Mouse (Mus musculus): Measurements from ENCODE around the gene Cacna1c. TPM values are rescaled to one million over a fixed set of nuclear protein-coding genes. Genes with fewer than 3 reads are reported as not detected.

Gene Cacna1c
- polyA plus RNA-seq, 1 experiment from 2014 or later: 2.0 TPM

GRCm38 (mm10) chr6:118777457-118777856, 418.8 kb downstream of the Cacna1c start:
- Histone ChIP-seq H3K9me3 (0 out of 2 replicates have a peak, but pooled peaks cover 3% of the 10 kb centered on the region), H3K4me3 (no peak overlapping the region), H3K4me1 (peaks cover 6% of the 10 kb centered on the region), H3K27ac (no peak overlapping the region), H3K36me3 (replicated peaks) (no peaks in the 10 kb centered on the region), H3K27me3 (ENCODE audit: poor library complexity, severe bottlenecking) (no peaks in the 10 kb centered on the region)
- DNase-seq (ENCODE audit: extremely low spot score, low spot score): no peak
- 68% methylated on average over 8 of the region's 8 CpGs for WGBS

- Histone ChIP-seq H3K27me3 (ENCODE audit: poor library complexity, severe bottlenecking) (no peaks in the 10 kb centered on the region), H3K36me3 (replicated peaks) (no peaks in the 10 kb centered on the region), H3K27ac (no peak overlapping the region), H3K4me3 (no peak overlapping the region), H3K9me3 (0 out of 2 replicates have a peak, but pooled peaks cover 3% of the 10 kb centered on the region), H3K4me1 (peaks cover 6% of the 10 kb centered on the region)
- DNase-seq (ENCODE audit: extremely low spot score, low spot score): no peak
- 83% methylated on average over 9 of the region's 9 CpGs for WGBS
Measured at GRCm38 (mm10) chr6:118776459-118776858, 419.8 kb downstream of the Cacna1c start.

GRCm38 (mm10) chr6:118772581-118772980, 423.6 kb downstream of the Cacna1c start:
- Histone ChIP-seq H3K4me3 (no peak overlapping the region), H3K4me1 (peaks cover 4% of the 10 kb centered on the region)
- 95% methylated on average over 6 of the region's 6 CpGs for WGBS

GRCm38 (mm10) chr6:118771121-118771520, 425.1 kb downstream of the Cacna1c start:
- no peak for DNase-seq (ENCODE audit: extremely low spot score, low spot score)
- Histone ChIP-seq H3K36me3 (replicated peaks) (no peaks in the 10 kb centered on the region), H3K4me1 (no peaks in the 10 kb centered on the region), H3K9me3 (0 out of 2 replicates have a peak, but pooled peaks cover 3% of the 10 kb centered on the region), H3K27ac (no peak overlapping the region), H3K27me3 (ENCODE audit: poor library complexity, severe bottlenecking) (no peaks in the 10 kb centered on the region), H3K4me3 (no peak overlapping the region)
- WGBS: 88% methylated on average over 4 of the region's 4 CpGs

More at GRCm38 (mm10) chr6:118772581-118772980, 423.6 kb downstream of the Cacna1c start:
- no peaks in the 10 kb centered on the region for H3K36me3 ChIP-seq (replicated peaks)
- H3K27ac ChIP-seq: no peak overlapping the region
- H3K9me3 ChIP-seq: 0 out of 2 replicates have a peak, but pooled peaks cover 3% of the 10 kb centered on the region
- no peaks in the 10 kb centered on the region for H3K27me3 ChIP-seq (ENCODE audit: poor library complexity, severe bottlenecking)
- DNase-seq (ENCODE audit: extremely low spot score, low spot score): no peak

- Histone ChIP-seq H3K4me3 (no peak overlapping the region), H3K9me3 (0 out of 2 replicates have a peak, but pooled peaks cover 3% of the 10 kb centered on the region)
- WGBS: 86% methylated on average over 6 of the region's 6 CpGs
Measured at GRCm38 (mm10) chr6:118770396-118770795, 425.8 kb downstream of the Cacna1c start.

GRCm38 (mm10) chr6:118769792-118770191, 426.4 kb downstream of the Cacna1c start:
- WGBS: 95% methylated on average over 8 of the region's 8 CpGs
- no peak overlapping the region for H3K4me3 ChIP-seq
- DNase-seq (ENCODE audit: extremely low spot score, low spot score): no peak

More at GRCm38 (mm10) chr6:118770396-118770795, 425.8 kb downstream of the Cacna1c start:
- H3K36me3 ChIP-seq (replicated peaks): no peaks in the 10 kb centered on the region
- no peaks in the 10 kb centered on the region for H3K4me1 ChIP-seq
- H3K27me3 ChIP-seq (ENCODE audit: poor library complexity, severe bottlenecking): no peaks in the 10 kb centered on the region
- DNase-seq (ENCODE audit: extremely low spot score, low spot score): no peak
- H3K27ac ChIP-seq: no peak overlapping the region

GRCm38 (mm10) chr6:118767698-118768097, 428.5 kb downstream of the Cacna1c start:
- 77% methylated on average over 6 of the region's 6 CpGs for WGBS
- H3K9me3 ChIP-seq: no peaks in the 10 kb centered on the region
- H3K36me3 ChIP-seq (replicated peaks): no peaks in the 10 kb centered on the region
- H3K27ac ChIP-seq: no peak overlapping the region
- H3K4me3 ChIP-seq: no peak overlapping the region
- H3K27me3 ChIP-seq (ENCODE audit: poor library complexity, severe bottlenecking): no peaks in the 10 kb centered on the region
- no peak for DNase-seq (ENCODE audit: extremely low spot score, low spot score)
- no peaks in the 10 kb centered on the region for H3K4me1 ChIP-seq

More at GRCm38 (mm10) chr6:118769792-118770191, 426.4 kb downstream of the Cacna1c start:
- H3K4me1 ChIP-seq: no peaks in the 10 kb centered on the region
- no peaks in the 10 kb centered on the region for H3K27me3 ChIP-seq (ENCODE audit: poor library complexity, severe bottlenecking)
- no peaks in the 10 kb centered on the region for H3K36me3 ChIP-seq (replicated peaks)
- 0 out of 2 replicates have a peak, but pooled peaks cover 2% of the 10 kb centered on the region for H3K9me3 ChIP-seq
- no peak overlapping the region for H3K27ac ChIP-seq

GRCm38 (mm10) chr6:118765261-118765660, 431.0 kb downstream of the Cacna1c start:
- WGBS: 67% methylated on average over 1 of the region's 1 CpGs
- Histone ChIP-seq H3K27me3 (ENCODE audit: poor library complexity, severe bottlenecking) (no peaks in the 10 kb centered on the region), H3K27ac (no peak overlapping the region), H3K4me1 (no peaks in the 10 kb centered on the region), H3K4me3 (no peak overlapping the region), H3K36me3 (replicated peaks) (no peaks in the 10 kb centered on the region), H3K9me3 (no peaks in the 10 kb centered on the region)
- no peak for DNase-seq (ENCODE audit: extremely low spot score, low spot score)

GRCm38 (mm10) chr6:118759015-118759414, 437.2 kb downstream of the Cacna1c start:
- Histone ChIP-seq H3K27ac (no peak overlapping the region), H3K4me3 (no peak overlapping the region), H3K4me1 (peaks cover 9% of the 10 kb centered on the region), H3K9me3 (no peaks in the 10 kb centered on the region), H3K36me3 (replicated peaks) (no peaks in the 10 kb centered on the region), H3K27me3 (ENCODE audit: poor library complexity, severe bottlenecking) (peaks cover 6% of the 10 kb centered on the region; the same call in 1 of the 2 replicates)
- DNase-seq (ENCODE audit: extremely low spot score, low spot score): no peak
- WGBS: 83% methylated on average over 5 of the region's 5 CpGs

GRCm38 (mm10) chr6:118758290-118758907, 437.8 kb downstream of the Cacna1c start:
- Histone ChIP-seq H3K27ac (no peak overlapping the region), H3K4me1 (peaks cover 9% of the 10 kb centered on the region), H3K9me3 (no peaks in the 10 kb centered on the region), H3K4me3 (no peak overlapping the region), H3K36me3 (replicated peaks) (no peaks in the 10 kb centered on the region), H3K27me3 (ENCODE audit: poor library complexity, severe bottlenecking) (peaks cover 6% of the 10 kb centered on the region; the same call in 1 of the 2 replicates)
- WGBS: 83% methylated on average over 7 of the region's 7 CpGs
- DNase-seq (ENCODE audit: extremely low spot score, low spot score): no peak

GRCm38 (mm10) chr6:118757533-118758289, 438.5 kb downstream of the Cacna1c start:
- H3K27ac ChIP-seq: no peak overlapping the region
- H3K4me3 ChIP-seq: no peak overlapping the region
- H3K36me3 ChIP-seq (replicated peaks): no peaks in the 10 kb centered on the region
- peaks cover 6% of the 10 kb centered on the region; the same call in 1 of the 2 replicates for H3K27me3 ChIP-seq (ENCODE audit: poor library complexity, severe bottlenecking)
- H3K4me1 ChIP-seq: peaks cover 9% of the 10 kb centered on the region
- H3K9me3 ChIP-seq: no peaks in the 10 kb centered on the region
- DNase-seq (ENCODE audit: extremely low spot score, low spot score): no peak
- WGBS: 89% methylated on average over 12 of the region's 12 CpGs

GRCm38 (mm10) chr6:118756511-118756910, 439.7 kb downstream of the Cacna1c start:
- Histone ChIP-seq H3K27ac (no peak overlapping the region), H3K27me3 (ENCODE audit: poor library complexity, severe bottlenecking) (peaks cover 6% of the 10 kb centered on the region; the same call in 1 of the 2 replicates), H3K9me3 (no peaks in the 10 kb centered on the region), H3K4me1 (peaks cover 9% of the 10 kb centered on the region), H3K4me3 (no peak overlapping the region), H3K36me3 (replicated peaks) (no peaks in the 10 kb centered on the region)
- WGBS: 48% methylated on average over 4 of the region's 4 CpGs
- DNase-seq (ENCODE audit: extremely low spot score, low spot score): no peak

- WGBS: 95% methylated on average over 5 of the region's 5 CpGs
- H3K27ac ChIP-seq: no peak overlapping the region
- no peaks in the 10 kb centered on the region for H3K9me3 ChIP-seq
- no peak for DNase-seq (ENCODE audit: extremely low spot score, low spot score)
- peaks cover 6% of the 10 kb centered on the region; the same call in 1 of the 2 replicates for H3K27me3 ChIP-seq (ENCODE audit: poor library complexity, severe bottlenecking)
- H3K36me3 ChIP-seq (replicated peaks): no peaks in the 10 kb centered on the region
- H3K4me1 ChIP-seq: peaks cover 9% of the 10 kb centered on the region
- no peak overlapping the region for H3K4me3 ChIP-seq
Measured at GRCm38 (mm10) chr6:118755768-118756167, 440.4 kb downstream of the Cacna1c start.

All from forebrain, embryonic 10.5 days (tissue).